Mouse (Mus musculus) hindbrain, embryonic 15.5 days (tissue): ENCODE measurements at regions not wholly inside any gene's neighbourhood (a gene's known extent, or its start where the extent isn't known, plus 50 kb on each side); places are given as distances from the start of the nearest gene placed in this dataset.
"Not testable (repeated sequence)": the region's sequence is repeated elsewhere in the genome, so short reads cannot be mapped to it uniquely, and the experiment has no call there.

Experiments used
- ATAC-seq: fragments of 200-750 bp; cut with Nextera tagmentation; 2 replicates; pipeline ENCODE4 v1.8.0; 2017; ENCODE audit warnings: low read depth, moderate number of reproducible peaks, moderate TSS enrichment; ENCODE audit not compliant: low FRiP score
- H3K27ac ChIP-seq: fragments of 300-500 bp; sonication (generic); replicated peaks from 2 replicates; pipeline ENCODE4 v1.5.1; 2015; ENCODE audit warnings: mild to moderate bottlenecking, inconsistent platforms
- H3K27me3 ChIP-seq: fragments of 300-500 bp; sonication (generic); 2 replicates; pipeline ENCODE4 v1.6.1; 2015; ENCODE audit warnings: control low read depth, inconsistent platforms
- H3K36me3 ChIP-seq: fragments of 300-500 bp; sonication (generic); 2 replicates; pipeline ENCODE4 v1.6.1; 2015; ENCODE audit warnings: control low read depth, inconsistent platforms
- H3K4me1 ChIP-seq: fragments of 300-500 bp; sonication (generic); replicated peaks from 2 replicates; pipeline ENCODE4 v1.6.1; 2015; ENCODE audit warnings: control low read depth, inconsistent platforms
- H3K4me2 ChIP-seq: fragments of 300-500 bp; sonication (generic); 2 replicates; pipeline ENCODE4 v1.6.1; 2015; ENCODE audit warnings: moderate library complexity, mild to moderate bottlenecking, inconsistent platforms
- H3K4me3 ChIP-seq: fragments of 300-500 bp; sonication (generic); 2 replicates; pipeline ENCODE4 v1.5.1; 2015; ENCODE audit warnings: mild to moderate bottlenecking, inconsistent platforms
- H3K9ac ChIP-seq: fragments of 300-500 bp; sonication (generic); 2 replicates; pipeline ENCODE4 v1.6.1; 2015; ENCODE audit warnings: inconsistent platforms
- H3K9me3 ChIP-seq: fragments of 300-500 bp; sonication (generic); 2 replicates; pipeline ENCODE4 v1.6.1; 2016; ENCODE audit warnings: control low read depth, inconsistent platforms
- WGBS: fragments of 180-500 bp; shearing (Covaris S2); methylation state at CpG from one replicate; pipeline ENCODE4 v1.1.7; 2015; 5-methylcytosine and 5-hydroxymethylcytosine counted together

- H3K4me3 ChIP-seq: no peak overlapping the region
- no peaks in the 10 kb centered on the region for H3K4me1 ChIP-seq
- H3K36me3 ChIP-seq: no peaks in the 10 kb centered on the region
- no peak for ATAC-seq
- no peak overlapping the region for H3K27ac ChIP-seq
- H3K9me3 ChIP-seq: no peaks in the 10 kb centered on the region
- no peaks in the 10 kb centered on the region for H3K27me3 ChIP-seq
- H3K4me2 ChIP-seq: no peak overlapping the region
- H3K9ac ChIP-seq: no peak overlapping the region
- 25% methylated on average over 5 of the region's 5 CpGs for WGBS
Observed at GRCm38 (mm10) chr16:20836866-20837265, 102.6 kb upstream of the Thpo start.

- not testable (repeated sequence) for H3K27me3 ChIP-seq, H3K36me3 ChIP-seq, H3K9ac ChIP-seq, H3K4me2 ChIP-seq, H3K4me3 ChIP-seq, H3K4me1 ChIP-seq, H3K27ac ChIP-seq, H3K9me3 ChIP-seq, ATAC-seq
- 85% methylated on average over 10 of the region's 10 CpGs for WGBS
Observed at GRCm38 (mm10) chr16:20833838-20834237, 99.5 kb upstream of the Thpo start.

DNA sequence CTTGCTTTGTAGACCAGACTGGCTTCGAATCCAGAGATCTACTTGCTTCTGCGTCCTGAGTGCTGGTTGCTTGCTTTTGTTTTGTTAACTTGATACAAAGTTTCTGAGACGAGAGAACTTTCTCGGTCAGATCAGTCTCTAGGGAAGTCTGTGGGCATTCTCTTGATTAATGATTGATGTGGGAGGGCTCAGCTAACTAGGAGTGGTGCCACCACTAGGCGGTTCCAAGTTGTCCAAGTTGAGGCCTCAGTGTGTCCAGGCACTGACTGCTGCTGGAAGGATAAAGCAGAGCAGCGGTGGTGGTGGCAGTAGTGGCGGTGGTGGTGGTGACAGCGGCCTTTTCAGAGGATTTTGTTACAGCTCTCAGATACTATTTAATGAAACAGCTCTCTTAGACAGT lies 99.0 kb upstream of the Thpo start:
- WGBS: 83% methylated on average over 8 of the region's 8 CpGs

DNA sequence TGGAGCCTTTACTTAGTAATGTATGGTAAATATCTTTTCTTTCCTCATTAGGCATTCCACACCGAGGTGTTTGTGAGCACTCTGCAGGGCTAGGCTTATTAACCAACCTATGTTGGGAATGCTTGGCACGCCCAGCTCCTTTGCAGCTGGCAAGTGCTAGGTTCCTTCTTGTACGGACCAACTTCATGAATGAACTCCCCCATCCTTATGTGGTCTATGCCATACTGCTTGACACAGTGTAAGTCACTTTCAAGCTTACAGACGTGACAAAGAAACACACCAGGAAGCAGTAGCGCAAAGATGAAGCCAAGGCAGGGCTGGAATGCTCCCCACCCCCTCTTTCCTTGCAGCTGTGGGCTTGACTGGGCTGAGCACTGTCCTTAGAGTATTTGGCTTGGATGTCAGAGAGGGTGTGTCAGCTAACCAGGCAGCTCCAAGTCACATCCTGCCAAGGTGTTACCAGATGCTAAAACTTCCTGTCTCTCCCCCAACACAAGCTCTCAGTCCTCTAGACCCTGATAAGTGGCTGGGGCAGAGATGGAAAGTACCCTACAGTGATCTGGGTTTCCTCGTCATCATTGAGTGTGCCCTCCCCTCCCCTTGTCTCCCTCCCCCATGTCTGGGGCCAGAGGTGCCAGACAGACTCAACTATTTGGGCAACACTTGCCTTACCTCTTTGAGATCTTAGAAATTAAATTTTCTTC lies 95.6 kb upstream of the Thpo start:
- no peaks in the 10 kb centered on the region for H3K36me3 ChIP-seq
- ATAC-seq: no peak
- no peak overlapping the region for H3K4me3 ChIP-seq
- WGBS: 63% methylated on average over 6 of the region's 6 CpGs
- H3K9ac ChIP-seq: no peak overlapping the region
- no peaks in the 10 kb centered on the region for H3K9me3 ChIP-seq
- no peak overlapping the region for H3K4me2 ChIP-seq
- no peaks in the 10 kb centered on the region for H3K4me1 ChIP-seq
- H3K27ac ChIP-seq: no peak overlapping the region
- no peaks in the 10 kb centered on the region for H3K27me3 ChIP-seq

More for the DNA sequence above, 99.0 kb upstream of the Thpo start:
- Histone ChIP-seq H3K27ac (no peak overlapping the region), H3K4me3 (no peak overlapping the region), H3K4me2 (no peak overlapping the region), H3K27me3 (no peaks in the 10 kb centered on the region), H3K4me1 (no peaks in the 10 kb centered on the region), H3K9me3 (no peaks in the 10 kb centered on the region), H3K36me3 (no peaks in the 10 kb centered on the region), H3K9ac (no peak overlapping the region)
- no peak for ATAC-seq

DNA sequence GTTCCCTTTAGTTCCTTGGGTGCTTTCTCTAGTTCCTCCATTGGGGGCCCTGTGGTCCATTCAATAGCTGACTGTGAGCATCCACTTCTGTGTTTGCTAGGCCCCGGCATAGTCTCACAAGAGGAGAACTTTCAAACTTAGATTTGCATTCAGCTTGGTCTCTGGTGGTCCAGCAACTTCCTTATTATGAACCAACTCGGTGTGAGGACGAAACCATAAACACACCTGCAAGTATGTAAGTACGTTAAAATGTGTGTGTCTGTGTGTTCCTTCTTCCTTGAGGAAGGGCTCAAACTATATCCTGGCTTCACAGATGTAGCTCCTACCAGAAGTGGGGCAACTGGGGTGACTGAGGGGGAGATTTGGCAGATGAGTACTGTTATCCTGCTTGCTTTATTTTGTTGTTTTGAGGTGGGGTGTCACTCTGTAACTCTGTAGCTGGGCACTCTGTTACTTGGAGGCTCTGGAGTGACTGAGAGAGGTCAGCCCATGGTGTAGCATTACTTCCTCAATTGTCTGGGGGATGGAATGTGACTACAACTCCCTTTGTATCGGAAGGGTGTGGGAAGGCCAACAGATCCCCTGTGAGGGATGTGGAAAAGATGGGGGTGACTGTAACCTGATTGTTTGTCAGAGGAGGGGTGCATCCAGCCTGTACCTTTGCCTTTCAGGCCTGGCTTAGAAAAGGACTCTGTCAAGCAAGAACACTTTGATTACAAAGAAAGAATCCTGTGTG lies 94.9 kb upstream of the Thpo start:
- no peak for ATAC-seq
- Histone ChIP-seq H3K9ac (no peak overlapping the region), H3K36me3 (no peaks in the 10 kb centered on the region), H3K4me3 (no peak overlapping the region), H3K4me2 (no peak overlapping the region), H3K27ac (no peak overlapping the region), H3K9me3 (no peaks in the 10 kb centered on the region), H3K4me1 (no peaks in the 10 kb centered on the region), H3K27me3 (no peaks in the 10 kb centered on the region)
- WGBS: 82% methylated on average over 5 of the region's 5 CpGs

DNA sequence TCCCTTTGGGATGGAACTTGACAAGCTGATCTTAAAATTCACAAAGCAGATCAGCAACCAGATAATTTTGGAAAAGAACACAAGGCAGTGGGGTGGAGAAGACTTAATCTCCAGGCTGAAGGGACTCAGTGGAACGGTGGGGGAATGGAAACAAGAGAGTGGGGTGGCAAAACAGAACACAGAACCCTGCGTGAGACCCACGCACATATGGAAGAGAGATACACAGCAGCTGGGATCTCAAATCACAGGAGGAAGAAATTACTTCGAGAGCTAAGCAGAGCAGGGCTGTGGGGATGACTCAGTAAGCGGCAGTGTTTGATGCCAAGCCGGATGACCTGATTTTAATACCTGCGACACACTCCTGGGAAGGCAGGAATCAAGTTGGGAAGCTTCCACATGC lies 89.9 kb upstream of the Thpo start:
- no peak for ATAC-seq
- H3K27me3 ChIP-seq: no peaks in the 10 kb centered on the region
- no peak overlapping the region for H3K9ac ChIP-seq
- H3K27ac ChIP-seq: no peak overlapping the region
- H3K9me3 ChIP-seq: no peaks in the 10 kb centered on the region
- no peaks in the 10 kb centered on the region for H3K36me3 ChIP-seq
- WGBS: 72% methylated on average over 7 of the region's 7 CpGs
- H3K4me2 ChIP-seq: no peak overlapping the region
- no peak overlapping the region for H3K4me3 ChIP-seq
- no peaks in the 10 kb centered on the region for H3K4me1 ChIP-seq

GRCm38 (mm10) chr16:20820939-20821338 lies 86.6 kb upstream of the Thpo start:
- no peak overlapping the region for H3K27ac ChIP-seq
- no peak overlapping the region for H3K4me3 ChIP-seq
- no peak for ATAC-seq

DNA sequence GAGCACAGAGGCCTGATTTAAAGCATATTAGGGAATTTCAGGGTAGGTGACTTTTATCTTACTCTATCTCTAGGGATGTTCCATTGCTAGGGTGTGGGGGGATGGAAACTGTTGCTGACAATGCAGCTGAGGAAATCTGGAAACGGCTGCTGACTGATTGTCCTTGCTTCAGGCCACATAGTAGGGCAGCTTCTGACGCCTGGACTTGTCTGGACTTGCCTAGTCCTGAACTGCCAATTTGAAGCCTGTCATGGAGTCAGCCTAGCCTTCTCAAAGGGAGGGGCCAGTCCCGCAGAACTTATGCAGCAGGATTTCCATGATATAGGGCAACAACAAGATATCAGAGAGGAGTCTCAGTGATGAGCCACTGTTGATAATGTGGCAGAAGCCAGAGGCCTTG lies 85.3 kb upstream of the Thpo start:
- no peak for ATAC-seq
- no peaks in the 10 kb centered on the region for H3K36me3 ChIP-seq
- no peak overlapping the region for H3K27ac ChIP-seq
- H3K4me3 ChIP-seq: no peak overlapping the region
- H3K4me2 ChIP-seq: no peak overlapping the region
- H3K9ac ChIP-seq: no peak overlapping the region
- H3K4me1 ChIP-seq: peaks cover 8% of the 10 kb centered on the region
- no peaks in the 10 kb centered on the region for H3K9me3 ChIP-seq
- no peaks in the 10 kb centered on the region for H3K27me3 ChIP-seq
- WGBS: 88% methylated on average over 3 of the region's 3 CpGs

More at GRCm38 (mm10) chr16:20820939-20821338, 86.6 kb upstream of the Thpo start:
- H3K36me3 ChIP-seq: no peaks in the 10 kb centered on the region
- H3K9me3 ChIP-seq: no peaks in the 10 kb centered on the region
- no peak overlapping the region for H3K4me2 ChIP-seq
- H3K9ac ChIP-seq: no peak overlapping the region
- no peaks in the 10 kb centered on the region for H3K27me3 ChIP-seq
- peaks cover 8% of the 10 kb centered on the region for H3K4me1 ChIP-seq

- H3K9me3 ChIP-seq: no peaks in the 10 kb centered on the region
- peak overlapping the region; percentile 29; the same call in 1 of the 2 replicates for H3K27ac ChIP-seq
- WGBS: 53% methylated on average over 5 of the region's 5 CpGs
- H3K4me1 ChIP-seq: peaks cover 8% of the 10 kb centered on the region
- H3K9ac ChIP-seq: no peak overlapping the region
- H3K36me3 ChIP-seq: no peaks in the 10 kb centered on the region
- H3K4me3 ChIP-seq: no peak overlapping the region
- H3K4me2 ChIP-seq: no peak overlapping the region
- ATAC-seq: peak; percentile 65
- H3K27me3 ChIP-seq: no peaks in the 10 kb centered on the region
Observed at GRCm38 (mm10) chr16:20818711-20819189, 84.4 kb upstream of the Thpo start.

DNA sequence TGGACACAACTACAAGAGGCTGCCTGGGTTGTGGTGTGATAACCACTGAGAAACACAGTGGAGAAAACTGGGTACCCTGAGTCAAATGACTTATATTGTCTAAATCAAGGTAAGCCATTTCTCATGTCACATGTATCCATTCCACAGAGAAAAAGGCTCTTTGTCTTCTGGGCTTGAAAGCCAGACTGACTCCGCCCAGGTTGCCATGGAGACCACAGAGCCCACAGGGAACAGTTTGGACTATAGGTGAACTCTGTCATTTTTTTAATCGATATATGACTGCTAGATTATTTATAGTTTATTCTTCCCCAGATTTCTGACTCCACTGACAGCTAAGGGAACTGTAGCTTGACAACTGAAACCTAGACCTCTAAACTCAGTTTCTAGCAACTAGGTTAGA lies 80.7 kb upstream of the Thpo start:
- H3K36me3 ChIP-seq: no peaks in the 10 kb centered on the region
- WGBS: 49% methylated on average over 2 of the region's 2 CpGs
- ATAC-seq: no peak

GRCm38 (mm10) chr16:20814240-20814639 lies 79.9 kb upstream of the Thpo start:
- H3K9ac ChIP-seq: no peak overlapping the region
- H3K9me3 ChIP-seq: no peaks in the 10 kb centered on the region
- H3K27ac ChIP-seq: no peak overlapping the region
- no peak for ATAC-seq
- H3K36me3 ChIP-seq: no peaks in the 10 kb centered on the region
- H3K4me3 ChIP-seq: no peak overlapping the region
- no peak overlapping the region for H3K4me2 ChIP-seq
- peaks cover 8% of the 10 kb centered on the region for H3K4me1 ChIP-seq
- no peaks in the 10 kb centered on the region for H3K27me3 ChIP-seq

More for the DNA sequence above, 80.7 kb upstream of the Thpo start:
- H3K27ac ChIP-seq: no peak overlapping the region
- no peak overlapping the region for H3K4me2 ChIP-seq
- no peaks in the 10 kb centered on the region for H3K9me3 ChIP-seq
- peaks cover 8% of the 10 kb centered on the region for H3K4me1 ChIP-seq
- no peak overlapping the region for H3K4me3 ChIP-seq
- no peak overlapping the region for H3K9ac ChIP-seq
- no peaks in the 10 kb centered on the region for H3K27me3 ChIP-seq

- not testable (repeated sequence) for H3K4me1 ChIP-seq
Observed at GRCm38 (mm10) chr16:20812025-20812424, 77.7 kb upstream of the Thpo start.

More at GRCm38 (mm10) chr16:20812025-20812424, 77.7 kb upstream of the Thpo start:
- not testable (repeated sequence) for H3K27ac ChIP-seq, H3K4me2 ChIP-seq, H3K27me3 ChIP-seq, H3K9ac ChIP-seq, H3K36me3 ChIP-seq, H3K9me3 ChIP-seq, ATAC-seq, H3K4me3 ChIP-seq
- WGBS: 80% methylated on average over 5 of the region's 5 CpGs
